Mouse (Mus musculus) right cerebral cortex, postnatal 36 days (tissue): ENCODE measurements around the gene Ppl.

Source experiments
- DNase-seq, 2 experiments: peaks; one replicate each; pipeline ENCODE4 v3.0.0; 2022; ENCODE audit warnings: low spot score in 2 of 2, mixed read lengths in 1 of 2

The Ppl gene

DNA sequence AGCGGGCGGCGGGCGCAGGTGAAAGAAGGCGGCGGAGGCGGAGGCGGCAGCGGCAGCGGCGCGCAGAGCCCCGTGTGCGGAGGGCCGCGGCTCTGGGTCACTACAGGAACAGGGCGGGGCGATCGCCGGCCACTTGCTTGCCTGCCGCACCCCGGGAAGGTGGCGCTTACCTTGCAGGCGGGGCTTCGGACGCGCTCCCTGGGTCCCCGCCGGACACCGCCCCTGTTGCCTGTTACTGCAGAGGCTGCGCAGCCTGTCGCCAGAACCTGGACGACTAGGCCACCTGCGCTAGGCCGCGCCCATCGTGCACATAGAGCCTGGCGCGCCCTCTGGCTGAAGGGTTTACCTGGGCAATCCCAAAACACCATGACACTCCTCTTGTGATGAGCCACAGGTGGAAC, at the start of gene Ppl:
Gene Ppl (minus strand): TSS at position 21 of the 401 bp plus-strand sequence.
- no peak for DNase-seq

DNA sequence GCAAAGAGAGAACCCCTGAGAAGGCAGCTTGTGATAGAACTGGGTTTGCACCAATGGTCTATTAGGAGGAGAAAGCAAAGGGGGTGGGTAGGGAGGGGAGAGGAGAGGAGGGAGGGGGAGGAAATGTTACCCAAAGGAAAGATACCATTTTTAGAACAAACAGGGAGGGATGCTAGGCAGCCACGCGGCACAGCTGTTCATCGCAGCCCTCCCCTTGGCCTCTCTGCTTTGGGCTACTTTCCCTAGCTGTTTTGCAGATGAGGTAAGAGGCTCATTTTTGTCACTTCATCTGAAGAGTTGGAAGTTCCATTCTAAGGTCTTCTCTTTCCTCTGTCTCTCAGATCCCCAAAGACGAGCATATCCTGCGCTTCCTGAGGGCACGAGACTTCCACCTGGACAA, 40.4 kb upstream of the Ppl start:
- DNase-seq, result no peak

DNA sequence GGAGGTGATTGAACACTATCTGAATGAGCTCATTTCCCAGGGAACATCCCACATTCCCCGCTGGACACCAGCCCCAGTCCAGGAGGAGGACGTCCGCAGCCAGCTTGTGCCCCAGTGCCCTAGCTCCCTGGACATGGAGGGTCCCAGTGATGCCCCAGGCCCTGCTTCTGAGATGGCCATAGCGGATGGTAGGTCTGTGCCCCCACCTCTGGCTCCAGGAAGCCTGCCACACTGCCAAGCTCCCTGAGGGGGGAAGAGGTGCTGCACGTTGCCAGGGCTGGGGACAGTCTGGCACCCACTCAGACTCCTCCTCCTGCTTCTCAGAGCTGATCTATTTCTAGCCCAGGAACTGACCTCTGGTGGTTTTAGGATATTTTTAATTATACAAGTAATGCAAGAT, 36.6 kb upstream of the Ppl start:
- no peak for DNase-seq

DNA sequence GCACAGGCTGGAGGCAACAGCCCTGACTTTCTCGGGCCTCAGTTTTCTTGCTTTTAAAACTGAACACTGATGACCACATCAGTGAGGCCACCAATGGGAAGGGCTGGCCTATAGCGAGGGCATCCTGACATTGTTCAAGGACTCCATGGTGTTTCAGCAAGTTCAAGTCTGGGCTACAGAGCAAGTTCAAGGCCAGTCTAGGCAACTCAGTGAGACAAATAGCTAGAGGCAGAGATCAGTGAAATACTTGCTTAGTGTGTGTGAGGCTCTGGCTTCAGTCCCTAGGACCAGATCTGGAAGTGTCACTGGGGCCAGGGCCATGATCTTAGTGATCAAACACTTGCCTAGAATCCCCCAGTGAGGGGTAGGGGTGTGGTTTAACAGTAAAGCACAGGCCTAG, 35.8 kb upstream of the Ppl start:
- DNase-seq, result no peak

DNA sequence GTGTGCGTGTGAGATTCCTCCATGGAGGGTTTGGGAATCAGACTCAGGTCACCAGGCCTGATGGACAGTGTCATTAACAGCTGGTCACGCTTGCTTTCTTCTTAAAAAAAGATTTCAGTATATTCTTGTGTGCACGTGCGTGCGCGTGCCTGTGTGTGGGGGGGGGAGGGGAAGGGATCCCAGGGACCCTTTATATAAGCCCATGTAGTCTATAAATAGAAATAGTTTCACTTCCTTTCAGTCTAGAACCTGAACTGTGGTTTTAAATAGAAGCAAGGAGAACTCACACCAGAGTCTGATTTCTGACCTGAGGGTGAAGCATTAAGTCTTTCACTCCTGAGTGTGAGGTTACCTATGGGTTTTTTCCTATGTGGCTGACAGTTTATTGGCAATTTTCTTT, 32.1 kb upstream of the Ppl start:
- DNase-seq, result no peak

DNA sequence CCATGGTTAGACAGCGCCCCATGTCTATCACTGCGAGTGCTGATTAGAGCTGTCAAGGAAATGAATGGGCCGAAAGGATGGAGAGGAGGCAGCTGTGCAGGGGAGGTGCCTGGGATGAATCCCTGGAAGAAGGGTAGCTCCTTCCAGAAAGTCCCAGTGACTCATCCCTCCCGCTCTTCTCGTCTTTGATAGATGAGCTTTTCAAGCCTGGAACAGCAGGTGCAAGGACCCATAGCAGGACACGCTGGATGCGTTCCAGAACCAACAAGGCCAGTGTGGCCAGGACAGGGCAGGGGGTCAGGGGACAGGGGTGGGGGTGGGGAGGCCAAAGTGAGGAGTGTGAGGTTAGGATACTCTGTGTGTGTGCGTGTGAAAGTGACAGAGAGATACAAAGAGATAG, 27.0 kb upstream of the Ppl start:
- no peak for DNase-seq

DNA sequence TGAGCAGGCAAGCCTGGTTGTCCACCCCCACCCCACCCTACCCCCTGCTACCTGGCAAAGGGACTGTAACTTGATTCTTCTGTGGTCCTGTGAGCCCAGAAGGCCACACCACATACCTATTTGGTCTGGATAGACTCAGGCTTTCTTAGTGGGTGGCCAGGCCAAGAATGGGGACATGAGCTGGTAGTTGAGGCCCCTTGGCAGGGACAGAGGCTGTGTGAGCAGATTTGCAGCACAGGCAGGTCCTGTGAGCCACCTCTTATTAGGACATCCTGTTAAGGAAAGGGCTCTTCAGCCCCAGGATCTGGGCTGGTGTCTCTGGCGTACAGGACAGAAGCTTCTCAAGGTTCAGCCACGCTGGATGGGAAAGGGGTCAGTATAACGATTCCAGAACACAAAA, 24.9 kb upstream of the Ppl start:
- DNase-seq, result no peak

DNA sequence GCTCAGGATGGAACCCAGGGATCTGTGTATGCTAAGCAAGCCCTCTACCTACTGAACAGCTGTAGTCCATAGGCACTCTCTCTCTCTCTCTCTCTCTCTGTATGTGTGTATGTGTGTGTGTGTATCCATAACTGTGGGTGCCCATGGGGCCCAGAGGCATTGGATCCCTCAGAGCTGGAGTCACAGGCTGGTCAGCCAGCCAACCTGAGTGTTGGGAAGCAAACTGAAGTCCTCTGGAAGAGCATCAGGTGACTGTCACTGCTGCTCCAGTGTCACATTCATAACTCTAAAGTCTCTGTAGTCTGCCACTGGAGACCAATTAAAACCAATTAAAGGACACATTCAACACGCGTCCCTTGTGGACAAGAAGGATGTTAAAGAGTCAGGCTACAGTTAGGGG, 24.3 kb upstream of the Ppl start:
- DNase-seq, result no peak

DNA sequence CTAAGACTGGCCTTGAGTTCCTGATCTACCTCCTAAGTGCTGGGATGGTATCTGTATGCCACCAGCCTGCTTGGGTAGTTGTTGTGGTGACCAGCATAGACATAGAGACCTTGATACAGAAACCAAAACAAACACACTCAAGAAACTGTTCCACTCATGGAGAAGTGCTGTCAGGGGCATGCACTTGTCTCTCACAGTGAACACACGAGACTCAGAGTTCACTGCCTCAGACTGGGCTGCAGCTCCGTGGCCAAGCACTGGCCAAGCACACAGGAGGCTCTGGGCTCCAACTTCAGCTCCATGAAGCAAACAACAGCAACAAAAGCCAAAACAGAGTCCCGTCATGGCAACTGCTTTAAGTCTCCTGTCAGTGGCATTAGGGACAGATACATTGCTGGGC, 22.8 kb upstream of the Ppl start:
- no peak for DNase-seq

- no peak for DNase-seq
Observed at GRCm38 (mm10) chr16:5153299-5154026, 21.2 kb upstream of the Ppl start.

- DNase-seq, result no peak
Observed at GRCm38 (mm10) chr16:5150544-5150943, 18.3 kb upstream of the Ppl start.

GRCm38 (mm10) chr16:5147037-5147385, 14.8 kb upstream of the Ppl start, which contains the start of gene Sec14l5:
Gene Sec14l5 (plus strand): TSS chr16:5147109.
- DNase-seq, result no peak

DNA sequence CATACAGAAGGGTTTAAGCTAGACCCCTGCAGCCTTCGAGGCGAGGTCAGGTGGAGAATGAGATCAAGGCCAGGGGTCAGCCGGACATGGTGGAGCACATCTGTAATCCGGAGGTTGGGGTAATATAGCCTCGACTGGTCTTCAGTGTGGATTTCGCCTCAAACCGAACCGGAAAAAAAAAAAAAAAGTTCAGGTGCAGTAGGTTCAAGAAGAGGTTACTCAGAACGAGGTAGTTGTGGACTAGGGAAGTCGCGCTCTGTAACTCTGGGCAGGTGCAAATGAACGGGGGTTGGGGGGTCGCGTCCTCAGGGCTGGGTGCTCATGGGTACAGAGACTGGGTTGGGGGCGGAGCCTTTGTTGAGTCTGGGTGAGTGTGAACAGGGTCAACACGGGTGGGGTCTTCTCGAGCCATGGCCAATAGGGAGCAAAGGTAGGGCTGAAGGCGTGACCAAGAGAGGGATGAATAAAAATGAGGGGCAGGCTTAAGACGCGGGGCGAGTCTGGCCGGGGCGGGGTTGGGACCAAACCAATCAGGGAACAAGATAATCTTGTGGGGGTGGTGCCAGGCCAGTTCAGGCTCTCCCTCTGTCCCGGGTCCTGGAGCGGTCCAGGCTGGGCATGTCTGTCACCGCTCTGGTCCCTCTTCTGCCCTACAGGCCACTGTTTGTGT, 14.3 kb upstream of the Ppl start:
- peak in 1 of 2 experiments; percentile 23 for DNase-seq

DNA sequence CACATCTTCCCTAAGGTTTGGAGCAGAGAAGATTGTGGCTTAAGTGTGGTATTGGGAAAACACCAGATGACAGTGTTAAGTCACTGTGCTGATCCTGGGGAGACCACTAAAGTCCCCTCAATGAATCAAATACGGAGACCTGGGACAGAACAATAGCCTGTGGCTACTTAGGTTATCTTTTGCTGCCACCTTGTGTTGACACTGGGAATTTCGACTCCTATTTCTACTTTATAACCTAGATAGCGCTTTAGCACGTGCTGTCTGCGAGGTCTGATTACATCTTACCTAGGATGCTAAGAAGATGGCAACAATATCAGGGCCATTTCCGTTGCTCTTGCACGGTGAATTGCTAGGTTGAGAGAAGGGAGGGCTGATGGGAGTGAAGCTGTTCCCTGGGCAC, 13.3 kb upstream of the Ppl start:
- DNase-seq, result peak; percentile 37 to 53

DNA sequence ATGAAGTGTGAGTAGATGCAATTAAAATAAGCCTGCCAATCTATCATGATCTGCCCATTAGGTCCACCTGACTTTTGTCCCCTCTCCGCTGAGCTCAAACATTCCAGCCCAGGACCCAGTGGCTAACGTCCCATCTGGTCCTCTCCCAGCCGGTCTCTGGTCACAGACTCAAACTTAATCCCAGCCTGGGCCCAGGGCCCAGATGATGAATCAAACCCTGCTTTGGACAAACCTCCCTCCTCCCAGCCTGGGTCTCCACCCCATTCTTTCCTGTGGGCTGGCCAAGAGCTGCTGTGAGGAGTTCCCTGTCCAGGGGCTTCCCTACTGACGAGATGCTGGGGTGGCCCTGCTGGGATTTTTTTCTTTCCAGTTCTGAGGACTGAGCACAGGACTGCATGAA, 7.5 kb upstream of the Ppl start:
- no peak for DNase-seq

DNA sequence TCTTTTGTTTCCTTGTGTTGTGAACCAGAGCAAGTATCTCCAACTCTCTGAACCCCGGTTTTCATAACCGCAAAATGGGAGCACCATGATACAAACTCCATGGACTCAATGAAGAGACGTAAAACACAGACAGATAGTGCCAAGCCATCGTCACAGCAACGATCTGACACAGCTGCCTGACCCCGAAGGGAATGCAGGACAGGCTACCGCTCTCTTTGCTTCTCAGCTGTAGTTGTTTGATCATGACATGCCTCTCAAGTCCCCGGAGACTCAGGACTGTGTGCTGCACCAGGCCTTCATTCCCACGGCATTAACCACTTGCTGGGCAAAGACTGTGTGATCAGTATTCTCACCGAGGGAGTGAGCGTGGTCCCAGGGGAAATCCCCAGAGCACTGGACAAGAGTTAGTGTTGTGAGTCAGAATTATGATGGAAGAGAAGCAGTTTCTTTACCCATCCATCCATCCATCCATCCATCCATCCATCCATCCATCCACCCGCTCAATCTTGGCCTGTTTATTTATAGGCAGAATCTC, 4.9 kb upstream of the Ppl start:
- DNase-seq, result no peak

GRCm38 (mm10) chr16:5136505-5136904, 4.3 kb upstream of the Ppl start:
- DNase-seq, result no peak

GRCm38 (mm10) chr16:5135551-5136261, 3.5 kb upstream of the Ppl start:
- no peak for DNase-seq

DNA sequence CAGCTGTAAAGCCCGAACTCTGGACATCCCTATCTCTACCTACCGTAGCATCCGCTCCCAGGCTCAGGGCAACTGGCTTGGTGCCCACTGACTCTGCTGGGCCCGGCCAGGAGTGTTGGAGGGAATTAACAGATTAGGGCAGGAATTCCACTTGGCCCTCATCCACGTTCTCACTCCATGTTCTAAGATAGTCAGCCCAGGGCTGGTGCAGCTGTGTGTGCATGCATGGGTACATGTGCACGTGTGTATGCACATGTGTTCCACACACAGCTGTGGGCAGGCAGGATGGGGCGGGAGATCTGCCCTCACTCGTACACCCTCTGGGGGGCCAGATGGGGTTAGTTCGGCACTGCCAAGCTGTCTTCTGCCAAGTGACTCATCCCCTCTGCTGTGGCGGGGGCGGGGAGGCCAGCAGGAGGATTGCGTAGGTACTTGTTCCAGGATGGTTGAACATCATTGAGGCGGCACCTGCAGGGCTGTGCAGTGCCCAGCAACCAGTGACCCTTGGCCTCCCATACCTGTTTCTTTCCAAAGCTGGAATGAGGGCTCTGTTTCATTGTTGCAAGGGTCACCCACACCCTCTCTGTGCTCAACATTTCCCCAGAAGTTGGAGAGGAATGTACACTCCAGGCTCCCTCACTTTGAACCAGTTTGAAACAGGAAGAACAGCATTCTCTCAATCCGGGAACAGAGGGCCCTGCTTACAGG, 2.6 kb upstream of the Ppl start:
- peak; percentile 27 to 29 for DNase-seq

DNA sequence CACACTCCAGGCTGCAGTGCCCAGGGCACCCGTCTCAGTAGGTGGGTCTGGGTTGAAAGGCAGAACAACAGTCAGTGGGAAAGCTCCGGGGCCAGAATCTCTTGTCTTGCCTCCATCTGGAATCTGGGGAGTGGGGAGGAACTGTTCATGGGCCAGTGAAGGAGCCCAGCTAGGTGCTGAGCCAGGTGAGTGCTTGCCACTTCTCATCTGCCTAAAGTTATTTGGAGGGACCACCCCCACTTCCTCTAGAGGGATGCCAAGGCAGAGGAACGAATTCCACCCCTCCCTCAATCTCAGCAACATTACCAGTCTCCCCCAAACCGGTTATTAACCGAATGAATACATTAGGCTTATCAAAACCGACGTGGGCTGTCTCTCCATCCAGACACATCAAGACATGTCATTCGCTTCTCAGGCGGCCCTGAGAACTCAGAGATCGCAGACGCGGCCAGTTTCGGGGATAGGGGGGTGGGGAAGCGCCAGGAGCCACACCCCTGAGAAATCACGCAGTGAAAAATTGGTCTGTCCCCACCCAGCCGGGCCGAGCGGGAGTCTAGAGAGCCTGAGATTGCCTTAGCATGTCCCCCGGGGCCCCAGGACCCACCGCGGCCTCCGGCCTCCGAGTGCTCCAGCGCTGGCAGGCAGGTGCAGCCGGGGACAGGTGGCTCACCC, 834 bp downstream of the Ppl start:
- DNase-seq, result no peak

GRCm38 (mm10) chr16:5130766-5131165, 1.5 kb downstream of the Ppl start:
- no peak for DNase-seq

GRCm38 (mm10) chr16:5130196-5130595, 2.0 kb downstream of the Ppl start:
- no peak for DNase-seq
